Mouse (Mus musculus) brain, embryonic 14.5 days (tissue): ENCODE data around the gene Fam20a. TPM values are rescaled to one million over a fixed set of nuclear protein-coding genes. Genes with fewer than 3 reads are reported as not detected.

Source experiments
- DNase-seq: peaks from one replicate; pipeline ENCODE4 v3.0.0-alpha.2; 2011; ENCODE audit warnings: low read depth
- CTCF ChIP-seq: fragments of 200-500 bp; IDR thresholded peaks from 2 replicates; pipeline ENCODE4 v1.5.1; 2012; ENCODE audit warnings: inconsistent platforms, mild to moderate bottlenecking, moderate library complexity, borderline replicate concordance; ENCODE audit not compliant: insufficient read depth, insufficient read length; ENCODE audit errors: extremely low read depth
- POLR2A ChIP-seq: fragments of 200-500 bp; IDR thresholded peaks from 2 replicates; pipeline ENCODE4 v1.6.1; 2012; ENCODE audit warnings: mild to moderate bottlenecking, inconsistent platforms, borderline replicate concordance; ENCODE audit not compliant: poor library complexity, insufficient read depth, insufficient read length, severe bottlenecking; ENCODE audit errors: extremely low read depth
- polyA plus RNA-seq: library from polyadenylated mRNA; depleted of rRNA; stranded (reverse); fragments of >200 nt; gene quantifications from 2 replicates; pipeline ENCODE4 v1.2.3, GENCODE M21; 2012; rRNA removed

The Fam20a gene
- polyA plus RNA-seq, 1 experiment = 4.3 TPM

DNA sequence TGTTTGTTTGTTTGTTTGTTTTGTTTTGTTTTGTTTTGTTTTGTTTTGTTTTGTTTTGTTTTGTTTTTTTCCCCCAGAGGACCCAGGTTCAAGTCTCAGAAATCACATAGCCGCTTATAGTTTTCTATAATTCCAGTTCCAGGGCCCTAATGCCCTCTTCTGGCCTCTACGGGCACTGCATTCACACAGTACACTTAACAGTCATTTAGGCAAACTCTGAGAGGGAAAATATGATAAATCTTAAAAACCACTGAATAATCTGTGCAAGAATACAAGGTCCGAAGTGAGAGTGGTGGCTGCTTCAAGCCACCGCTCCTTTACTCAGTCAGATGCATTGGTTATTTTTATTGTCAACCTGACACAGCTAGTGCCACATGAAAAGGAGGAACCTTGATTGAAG, 94.4 kb downstream of the Fam20a start:
- DNase-seq = no peak
- TF ChIP-seq POLR2A (no peak), CTCF (peak; percentile 47; the same call in 1 of the 2 replicates)

- TF ChIP-seq POLR2A (no peak), CTCF (no peak)
These were observed 98.8 kb downstream of the Fam20a start for GRCm38 (mm10) chr11:109623238-109623637.

GRCm38 (mm10) chr11:109622518-109623037, 99.5 kb downstream of the Fam20a start:
- TF ChIP-seq POLR2A = no peak
- no peak for TF ChIP-seq CTCF
- DNase-seq = peak; percentile 18

More at GRCm38 (mm10) chr11:109623238-109623637, 98.8 kb downstream of the Fam20a start:
- DNase-seq = no peak

DNA sequence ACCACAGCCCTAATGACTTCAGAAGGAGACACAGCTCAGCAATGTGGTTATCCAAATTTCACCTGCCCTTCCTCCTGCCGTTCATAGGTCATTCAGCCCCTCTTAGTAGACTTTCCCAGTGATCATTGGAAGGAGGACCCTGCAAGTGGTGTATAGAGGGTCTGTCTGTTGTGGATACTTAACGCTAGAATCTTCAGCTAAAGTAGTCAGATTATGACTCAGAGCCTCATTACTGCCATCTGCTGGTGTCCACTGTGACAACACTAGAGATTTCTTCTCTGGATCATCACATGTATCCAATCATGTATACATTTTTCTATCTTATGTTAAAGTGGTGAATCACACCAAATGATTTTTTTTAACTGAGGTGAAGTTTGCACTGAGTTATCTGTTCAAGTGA, 100.9 kb downstream of the Fam20a start:
- peak; percentile 72 for DNase-seq
- peak; percentile 61 for TF ChIP-seq CTCF
- TF ChIP-seq POLR2A = no peak

DNA sequence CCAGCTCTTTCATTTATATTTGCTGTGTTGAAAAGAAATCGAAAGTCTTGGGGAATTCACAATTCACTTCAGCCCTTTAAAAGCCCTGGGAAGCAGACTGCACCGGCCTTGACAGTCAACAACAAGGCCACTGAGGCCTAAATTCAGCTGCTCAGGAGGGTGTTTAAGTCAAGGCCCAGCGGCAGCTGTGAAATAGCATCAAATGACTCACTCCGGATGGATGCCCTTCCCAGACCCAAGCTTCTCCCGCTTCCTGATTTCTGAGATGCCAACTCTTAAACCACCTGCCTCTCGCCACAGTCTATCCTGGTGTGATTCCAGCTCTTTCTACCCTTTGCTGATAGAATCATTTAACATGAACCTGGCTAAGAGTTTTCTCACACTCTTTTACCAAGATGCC, 101.7 kb downstream of the Fam20a start:
- no peak for DNase-seq
- TF ChIP-seq POLR2A = no peak
- TF ChIP-seq CTCF = no peak

Other genes starting within 250 kb of the Fam20a start
- gene Arsg, start 248.9 kb downstream of the Fam20a start, polyA plus RNA-seq = 5.2 and 5.3 TPM in 2 replicates
- 1.4 and 3.2 TPM in 2 replicates for gene Slc16a6, start 248.7 kb downstream of the Fam20a start, polyA plus RNA-seq
- gene Wipi1, start 110.3 kb downstream of the Fam20a start, polyA plus RNA-seq = 7.1 and 10.2 TPM in 2 replicates
- 281 and 315 TPM in 2 replicates for gene Prkar1a, start 72.9 kb downstream of the Fam20a start, polyA plus RNA-seq
- 0.15 TPM in 1 of 2 replicates, not detected in the other for gene 1700012B07Rik, start 105.8 kb upstream of the Fam20a start, polyA plus RNA-seq